Mouse (Mus musculus): ENCODE results near the gene Ripply2.

The Ripply2 gene

DNA sequence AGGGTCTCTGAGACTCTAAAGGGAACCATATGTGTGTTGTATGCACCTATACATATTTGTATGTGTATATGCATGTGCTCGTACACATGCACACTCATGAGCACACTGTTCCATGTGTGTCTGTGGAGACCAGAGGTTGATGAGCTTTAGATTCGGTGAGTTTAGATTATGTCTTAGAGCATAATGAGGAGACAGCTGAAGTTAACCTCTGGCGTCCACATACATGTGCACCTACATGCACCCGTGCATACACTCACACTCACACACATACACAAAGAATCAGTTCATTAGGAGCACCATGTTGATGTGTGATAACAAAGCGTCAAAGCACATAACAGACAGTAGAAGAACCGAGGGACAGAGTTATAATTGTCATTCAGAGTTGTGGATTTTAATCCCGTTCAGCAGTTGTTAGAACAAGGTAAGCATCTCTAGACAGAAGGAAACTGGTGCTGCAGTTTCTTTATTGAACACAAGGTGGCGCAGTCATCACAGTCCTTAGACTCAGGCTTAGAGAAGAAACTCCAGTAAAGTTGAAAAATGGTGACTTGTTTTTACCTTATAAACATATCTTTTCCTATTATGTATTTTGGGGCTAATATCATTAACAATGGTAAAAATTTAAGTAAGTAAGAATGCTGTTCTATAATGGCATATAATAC, 12.2 kb downstream of the Ripply2 start:
- peak; percentile 52 for DNase-seq

DNA sequence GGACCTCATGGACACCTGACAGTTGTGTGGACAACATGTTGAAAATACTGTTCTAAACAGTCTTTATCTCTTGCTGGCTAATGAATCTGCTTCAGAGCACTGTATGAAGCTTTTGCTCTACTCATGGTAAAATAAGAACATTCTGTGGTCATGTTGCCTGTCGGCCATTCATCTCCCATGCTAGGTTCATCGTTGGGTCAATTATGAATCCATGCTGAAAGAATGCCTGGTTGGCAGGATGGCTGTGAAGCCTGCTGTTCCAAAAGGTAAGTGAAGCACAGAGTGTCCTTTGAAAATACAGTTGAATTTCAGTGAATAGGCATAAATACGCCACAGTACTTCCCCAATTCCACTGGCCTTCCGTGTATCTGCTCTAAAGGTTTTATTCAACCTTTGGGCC, 16.9 kb downstream of the Ripply2 start:
- no peak for DNase-seq

DNA sequence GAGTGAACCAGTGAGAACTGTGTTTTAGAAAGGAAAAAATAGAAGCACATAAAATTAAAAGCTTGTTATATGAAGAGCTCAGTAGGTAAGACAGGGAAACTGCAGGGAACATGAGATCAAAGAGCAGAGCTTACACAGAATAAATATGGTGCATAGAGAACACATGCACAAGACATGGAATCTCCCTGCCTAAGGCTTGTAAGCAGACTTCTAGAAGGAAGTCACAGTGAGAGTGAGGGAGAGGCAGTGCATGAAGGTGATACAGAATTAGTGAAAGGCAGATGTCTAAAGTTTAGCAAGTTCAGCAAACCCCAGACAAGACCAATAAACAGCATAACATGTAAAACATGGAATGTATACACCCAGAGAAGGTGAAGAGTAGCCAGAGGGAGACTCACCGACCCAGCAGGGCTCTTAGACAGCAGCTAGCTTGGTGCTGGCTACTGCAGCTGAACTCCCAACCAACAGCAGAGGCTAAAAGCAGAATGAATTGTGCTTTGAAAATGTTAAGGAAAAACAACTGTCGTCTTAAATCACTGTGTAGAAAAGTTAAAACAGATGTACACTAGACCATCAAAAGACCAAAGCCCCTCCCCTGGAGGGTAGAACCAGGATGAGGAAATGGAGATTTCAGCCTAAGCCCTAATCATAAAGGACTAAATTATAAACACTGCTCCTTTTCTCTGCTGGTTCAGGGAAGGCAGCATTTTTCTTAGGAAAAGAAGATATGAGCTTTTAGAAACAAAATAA, 19.7 kb downstream of the Ripply2 start:
- DNase-seq = no peak

DNA sequence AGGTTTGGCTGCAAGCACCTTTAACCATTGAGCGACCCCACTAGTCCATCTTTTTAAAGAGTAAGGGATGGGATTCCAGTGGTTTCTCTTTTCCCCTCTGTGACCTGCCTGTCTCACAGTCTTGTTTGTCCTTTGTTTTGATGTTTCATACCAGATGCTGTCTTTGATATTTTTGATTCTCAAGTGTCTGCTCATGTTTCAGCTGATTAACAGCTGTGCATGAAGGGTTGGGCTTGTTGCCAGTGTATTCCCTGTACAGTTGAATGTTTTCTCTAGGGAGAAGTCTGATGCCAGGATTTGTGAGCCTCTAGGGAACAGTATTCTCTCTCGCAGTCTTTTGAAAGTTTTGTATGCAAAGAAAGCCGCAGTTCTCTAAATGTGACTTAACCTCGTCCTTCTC, 34.1 kb downstream of the Ripply2 start:
- DNase-seq = no peak

DNA sequence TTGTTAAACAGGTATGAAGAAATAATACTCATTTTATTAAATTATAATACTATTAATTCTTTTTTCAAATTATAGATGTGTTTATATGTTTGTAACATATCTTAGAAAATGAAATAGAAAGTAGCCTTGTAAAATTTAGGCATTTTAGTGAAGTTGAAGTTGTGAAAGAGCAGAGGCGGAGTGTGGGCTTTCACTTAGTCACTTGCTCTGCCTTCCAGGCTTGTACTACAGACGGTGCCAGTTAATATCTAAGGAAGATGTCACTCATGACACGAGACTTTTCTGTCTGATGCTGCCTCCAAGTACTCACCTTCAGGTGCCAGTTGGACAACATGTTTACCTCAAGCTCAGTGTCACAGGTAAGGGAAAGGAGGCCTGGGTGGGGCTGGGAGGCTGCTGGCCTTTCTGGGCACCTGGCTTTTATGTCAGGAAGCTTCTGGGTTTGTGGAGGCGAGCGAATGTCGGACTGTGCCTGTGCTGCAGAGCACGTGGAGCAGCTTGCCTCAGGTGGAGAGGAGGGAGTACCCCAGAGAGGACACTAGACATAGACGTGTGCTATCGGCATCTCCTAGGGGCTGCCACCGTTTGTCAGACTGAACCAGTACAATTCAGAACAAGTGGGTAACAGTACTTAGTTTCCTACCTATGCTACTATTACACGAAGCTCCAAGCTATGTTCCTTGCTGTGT, 40.4 kb downstream of the Ripply2 start:
- DNase-seq = no peak

DNA sequence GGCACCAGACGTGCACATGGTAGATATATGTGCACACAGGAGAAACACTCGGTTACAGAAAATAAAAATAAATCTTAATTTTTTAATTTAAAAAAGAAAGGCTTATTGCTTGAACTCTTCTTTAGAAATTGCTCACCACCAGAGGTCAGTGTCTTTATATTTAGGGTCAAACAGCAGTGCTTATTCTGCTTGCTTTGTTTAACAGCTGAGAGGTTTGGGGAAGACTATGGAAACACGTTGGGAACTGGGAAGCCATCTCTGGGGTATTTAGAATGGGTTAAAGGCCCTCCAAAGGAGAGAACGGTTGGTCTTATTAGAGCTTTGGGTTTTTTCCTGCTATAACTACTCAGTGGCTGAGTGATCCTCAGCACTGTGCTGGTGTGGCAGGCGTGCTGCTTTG, 47.0 kb downstream of the Ripply2 start:
- no peak for DNase-seq

DNA sequence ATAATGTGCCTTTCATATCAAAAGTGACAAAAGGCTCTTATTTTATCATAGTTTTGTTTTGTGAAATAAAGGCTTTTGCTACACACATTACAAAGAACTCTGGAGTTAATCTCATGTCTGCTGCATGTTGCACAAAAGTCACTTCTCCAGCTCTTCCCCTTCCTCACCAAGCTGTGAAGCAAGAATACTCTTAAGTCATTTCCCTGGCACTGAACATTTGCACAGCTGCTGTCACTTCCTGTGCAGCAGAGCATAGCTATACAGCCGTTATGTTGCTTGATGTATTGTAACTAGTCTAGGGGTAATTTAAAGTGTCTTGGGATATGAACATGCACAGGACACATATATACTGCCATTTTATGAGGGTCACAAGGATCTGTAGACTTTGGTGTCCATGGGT, 52.8 kb downstream of the Ripply2 start:
- no peak for DNase-seq
